In genomic region chr2:163548822-163549221, GRCm38 (mm10) we compare ENCODE assay signal across 33 mouse cellular contexts. TPM values are rescaled to one million over a fixed set of nuclear protein-coding genes. Genes with fewer than 3 reads are reported as not detected.
DNase-seq lines count a peak whose midpoint lies in the region; ATAC-seq and TF ChIP-seq lines count a peak whose summit lies in the region.
"Had no signal": no experiment of that assay in that cellular context is flagged by ENCODE, and none has a peak within 500 bp of the region (broad histone marks: within the 10 kb centered on the region; RNA-seq: fewer than 3 reads in every experiment).

No protein-coding gene starts in this region.

- 54% methylated on average over 6 of the region's 6 CpGs for WGBS in kidney, adult 2 months
- WGBS in intestine, embryonic 14.5 days = 61% methylated on average over 6 of the region's 6 CpGs
- 42% methylated on average over 6 of the region's 6 CpGs for WGBS in liver, embryonic 15.5 days (ENCODE audit: insufficient replicate concordance)

- DNase-seq in kidney, adult 2 months = peak; percentile 65
- DNase-seq in kidney, adult 18-20 months = no peak
- no peak for DNase-seq in intestine, embryonic 14.5 days (ENCODE audit: low spot score)
- DNase-seq in kidney, postnatal 25 days = peak; percentile 47 to 60
- no peak for DNase-seq in left cerebral cortex, postnatal 4 days
- no peak for DNase-seq in gastrocnemius, postnatal 4 days (ENCODE audit: low spot score in 2 of 2)
- no peak for DNase-seq in adipocyte (ENCODE audit: low spot score)
- DNase-seq: adrenal gland, postnatal 25 days; cerebellum, adult 9-11 months; gastrocnemius, adult 2 months; retina, postnatal 1 day; right cerebral cortex, postnatal 25 days; thymus, postnatal 14 days had no signal

- no peak for TF ChIP-seq CTCF in kidney, adult 2 months (conservative IDR thresholded peaks at IDR 0.05; ENCODE audit: insufficient read depth, insufficient read length, low read depth, low read length)

- peak overlapping the region; percentile 33 for H3K4me2 ChIP-seq in intestine, embryonic 14.5 days (ENCODE audit: low read length)
- peak overlapping the region; percentile 49 for H3K4me2 ChIP-seq in liver, embryonic 15.5 days
- H3K4me2 ChIP-seq: limb, embryonic 15.5 days; midbrain, embryonic 15.5 days; neural tube, embryonic 12.5 days had no signal

- no peaks in the 10 kb centered on the region for H3K9me3 ChIP-seq in intestine, embryonic 14.5 days (ENCODE audit: control insufficient read depth, low read length)
- H3K9me3 ChIP-seq in liver, embryonic 15.5 days (replicated peaks) = no peaks in the 10 kb centered on the region
- H3K9me3 ChIP-seq: embryonic facial prominence, embryonic 10.5 days; heart, embryonic 10.5 days; hindbrain, embryonic 10.5 days; limb, embryonic 15.5 days; midbrain, embryonic 15.5 days; neural tube, embryonic 12.5 days had no signal

- H3K9ac ChIP-seq in intestine, embryonic 14.5 days (ENCODE audit: low read length) = no peak overlapping the region
- peak overlapping the region; percentile 30; the same call in 1 of the 2 replicates for H3K9ac ChIP-seq in liver, embryonic 15.5 days
- H3K9ac ChIP-seq: limb, embryonic 15.5 days; midbrain, embryonic 15.5 days; neural tube, embryonic 12.5 days had no signal

- no peaks in the 10 kb centered on the region for H3K27me3 ChIP-seq in kidney, adult 2 months (replicated peaks; ENCODE audit: control insufficient read depth, insufficient read depth, low read length)
- H3K27me3 ChIP-seq in intestine, embryonic 14.5 days (replicated peaks; ENCODE audit: control insufficient read depth, insufficient read depth, low read length) = no peaks in the 10 kb centered on the region
- H3K27me3 ChIP-seq in liver, embryonic 15.5 days = no peaks in the 10 kb centered on the region
- H3K27me3 ChIP-seq: limb, embryonic 15.5 days; midbrain, embryonic 15.5 days; neural tube, embryonic 12.5 days had no signal

- H3K4me1 ChIP-seq in kidney, adult 2 months (ENCODE audit: control insufficient read depth, insufficient read depth, low read length) = peaks cover 8% of the 10 kb centered on the region; the same call in 1 of the 2 replicates
- 0 out of 2 replicates have a peak, but pooled peaks cover 5% of the 10 kb centered on the region for H3K4me1 ChIP-seq in intestine, embryonic 14.5 days (replicated peaks; ENCODE audit: control insufficient read depth, insufficient read depth, low read length)
- peaks cover 26% of the 10 kb centered on the region for H3K4me1 ChIP-seq in liver, embryonic 15.5 days (replicated peaks)
- H3K4me1 ChIP-seq: embryonic facial prominence, embryonic 10.5 days; heart, embryonic 10.5 days; midbrain, embryonic 15.5 days had no signal

- TF ChIP-seq POLR2A in kidney, adult 2 months (IDR thresholded peaks at IDR 0.05; ENCODE audit: low read depth, low read length) = peak; percentile 40

- intact Hi-C loops in left cerebral cortex, postnatal 4 days (cut with DNase I) = no loop called here

- no peaks in the 10 kb centered on the region; the same call in 1 of the 2 replicates for H3K36me3 ChIP-seq in kidney, adult 2 months (ENCODE audit: control insufficient read depth, insufficient read depth, low read length)
- H3K36me3 ChIP-seq in intestine, embryonic 14.5 days (ENCODE audit: control insufficient read depth, insufficient read depth, low read length) = no peaks in the 10 kb centered on the region
- H3K36me3 ChIP-seq in liver, embryonic 15.5 days (replicated peaks) = no peaks in the 10 kb centered on the region
- H3K36me3 ChIP-seq: embryonic facial prominence, embryonic 10.5 days; heart, embryonic 10.5 days; hindbrain, embryonic 10.5 days; limb, embryonic 15.5 days; midbrain, embryonic 15.5 days; neural tube, embryonic 12.5 days had no signal

- no peak for ATAC-seq in intestine, embryonic 14.5 days (replicated peaks; ENCODE audit: low FRiP score, low TSS enrichment, low read depth)
- no peak for ATAC-seq in liver, embryonic 15.5 days (ENCODE audit: insufficient read depth)
- ATAC-seq: forebrain, embryonic 14.5 days; hindbrain, embryonic 16.5 days; lung, postnatal 0 days; midbrain, embryonic 15.5 days had no signal

- peak overlapping the region; percentile 59 for H3K4me3 ChIP-seq in kidney, adult 2 months (ENCODE audit: insufficient read depth, low read depth, low read length)
- H3K4me3 ChIP-seq in intestine, embryonic 14.5 days (ENCODE audit: low read depth, low read length) = no peak overlapping the region
- H3K4me3 ChIP-seq in liver, embryonic 15.5 days (replicated peaks) = peak overlapping the region; percentile 50
- H3K4me3 ChIP-seq: embryonic facial prominence, embryonic 10.5 days; gastrocnemius, adult 2 months; heart, embryonic 10.5 days; hindbrain, embryonic 10.5 days; left cerebral cortex, adult 2 months; limb, embryonic 15.5 days; midbrain, embryonic 15.5 days; neural tube, embryonic 12.5 days had no signal

- H3K27ac ChIP-seq in kidney, adult 2 months (ENCODE audit: insufficient read depth, low read depth, low read length) = peak overlapping the region; percentile 99
- H3K27ac ChIP-seq in intestine, embryonic 14.5 days (ENCODE audit: low read depth) = no peak overlapping the region
- H3K27ac ChIP-seq in liver, embryonic 15.5 days (replicated peaks) = peak overlapping the region; percentile 29; the same call in 1 of the 2 replicates
- H3K27ac ChIP-seq: embryonic facial prominence, embryonic 10.5 days; gastrocnemius, adult 2 months; heart, embryonic 10.5 days; hindbrain, embryonic 10.5 days; left cerebral cortex, adult 2 months; limb, embryonic 15.5 days; macrophage; midbrain, embryonic 15.5 days; neural tube, embryonic 12.5 days had no signal

RNA-seq across cellular contexts. Expression of gene Hnf4a, which starts 42.2 kb away (rescaled TPM):
- 354 and 376 TPM in 2 replicates for polyA plus RNA-seq in kidney, adult 2 months (2012; rRNA removed)
- polyA plus RNA-seq in intestine, embryonic 14.5 days (2014; fragmentation: Nextera tagmentation; extraction: Ambion mirVana) = 89.8 and 90.5 TPM in 2 replicates
- polyA plus RNA-seq in liver, embryonic 15.5 days (2015; fragmentation: Nextera tagmentation; extraction: Ambion mirVana) = 17.0 and 19.0 TPM in 2 replicates
- total RNA-seq in left cerebral cortex, postnatal 4 days (2021) = not detected
- under 1 TPM; 0.07 to 0.54 TPM for total RNA-seq in gastrocnemius, postnatal 4 days (2021)
- total RNA-seq: adrenal gland, postnatal 25 days; gastrocnemius, adult 2 months; layer of hippocampus, postnatal 10 days; left cerebral cortex, adult 2 months; left cerebral cortex, postnatal 36 days had no signal
- polyA plus RNA-seq: cortical plate, adult 2 months; embryonic facial prominence, embryonic 10.5 days; forebrain, embryonic 14.5 days; frontal cortex, adult 2 months; hindbrain, embryonic 10.5 days; hindbrain, embryonic 16.5 days; macrophage; midbrain, embryonic 15.5 days; neural tube, embryonic 12.5 days had no signal

RNA-seq across cellular contexts. Expression of gene Ttpal, which starts 53.3 kb away (rescaled TPM):
- polyA plus RNA-seq in kidney, adult 2 months (2012; rRNA removed) = 11.3 and 12.0 TPM in 2 replicates
- 40.6 and 40.8 TPM in 2 replicates for polyA plus RNA-seq in intestine, embryonic 14.5 days (2014; fragmentation: Nextera tagmentation; extraction: Ambion mirVana)
- 8.5 and 10.4 TPM in 2 replicates for polyA plus RNA-seq in liver, embryonic 15.5 days (2015; fragmentation: Nextera tagmentation; extraction: Ambion mirVana)
- total RNA-seq in left cerebral cortex, postnatal 4 days (2021) = 10 to 100 TPM; 40.1 to 46.8 TPM
- total RNA-seq in gastrocnemius, postnatal 4 days (2021) = 10 to 100 TPM; 15.5 to 17.1 TPM

RNA-seq across cellular contexts. Expression of gene R3hdml, which starts 56.7 kb away (rescaled TPM):
- polyA plus RNA-seq in kidney, adult 2 months (2012; rRNA removed) = 3.6 and 4.6 TPM in 2 replicates
- polyA plus RNA-seq in intestine, embryonic 14.5 days (2014; fragmentation: Nextera tagmentation; extraction: Ambion mirVana) = 0.16 TPM in 1 of 2 replicates, not detected in the other
- polyA plus RNA-seq in liver, embryonic 15.5 days (2015; fragmentation: Nextera tagmentation; extraction: Ambion mirVana) = not detected in 2 replicates
- total RNA-seq in left cerebral cortex, postnatal 4 days (2021) = under 1 TPM in 1 of 2 experiments, not detected in 1; 0.36 TPM
- total RNA-seq in gastrocnemius, postnatal 4 days (2021) = not detected
- total RNA-seq: adrenal gland, postnatal 25 days; gastrocnemius, adult 2 months; left cerebral cortex, adult 2 months; left cerebral cortex, postnatal 36 days had no signal
- polyA plus RNA-seq: cortical plate, adult 2 months; embryonic facial prominence, embryonic 10.5 days; forebrain, embryonic 14.5 days; gonadal fat pad, adult 2 months; heart, embryonic 16.5 days; hindbrain, embryonic 10.5 days; macrophage; midbrain, embryonic 15.5 days; neural tube, embryonic 12.5 days; spleen, adult 2 months; testis, adult 2 months had no signal

Comparison
In these comparisons a context has a peak if more than half of its experiments do, and no peak if none do; other contexts are left out.
1. DNase-seq: peak in kidney, adult 2 months (single experiment) and kidney, postnatal 25 days (2 of 2); none in kidney, adult 18-20 months (single experiment), intestine, embryonic 14.5 days (single experiment), left cerebral cortex, postnatal 4 days (single experiment), gastrocnemius, postnatal 4 days (0 of 2) and adipocyte (single experiment).